Mouse (Mus musculus): Measurements from ENCODE around the gene Dapp1.

- TF ChIP-seq EP300 (IDR thresholded peaks at IDR 0.05; ENCODE audit: low read depth) (no peak), CTCF (IDR thresholded peaks at IDR 0.05; ENCODE audit: low read depth) (no peak)
These were observed 31.0 kb upstream of the Dapp1 start for GRCm38 (mm10) chr3:138012351-138012750.

Data from liver, embryonic 14.5 days (tissue).